Mouse (Mus musculus) gonadal fat pad, adult 2 months (tissue): ENCODE data around the gene Yaf2. TPM values are rescaled to one million over a fixed set of nuclear protein-coding genes. Genes with fewer than 3 reads are reported as not detected.
"Not testable (repeated sequence)": the region's sequence is repeated elsewhere in the genome, so short reads cannot be mapped to it uniquely, and the experiment has no call there.

Experiments
- DNase-seq: peaks from one replicate; pipeline ENCODE4 v3.0.0-alpha.2; 2012; ENCODE audit warnings: low read depth
- polyA plus RNA-seq: library from polyadenylated mRNA; depleted of rRNA; stranded (reverse); fragments of >200 nt; gene quantifications from 2 replicates; pipeline ENCODE4 v1.2.3, GENCODE M21; 2012; rRNA removed

The Yaf2 gene
- polyA plus RNA-seq, 1 experiment, result 36.8 TPM

- DNase-seq, result no peak
Observed at GRCm38 (mm10) chr15:93253172-93253571, 83.6 kb downstream of the Yaf2 start.

GRCm38 (mm10) chr15:93252396-93252795 lies 84.3 kb downstream of the Yaf2 start:
- DNase-seq, result no peak

- no peak for DNase-seq
Observed at GRCm38 (mm10) chr15:93251553-93252250, 85.0 kb downstream of the Yaf2 start.

- DNase-seq, result no peak
Observed at GRCm38 (mm10) chr15:93243202-93243601, 93.5 kb downstream of the Yaf2 start.

GRCm38 (mm10) chr15:93236456-93236855 lies 100.3 kb downstream of the Yaf2 start:
- DNase-seq, result not testable (repeated sequence)

Other genes starting within 250 kb of the Yaf2 start
- gene Gxylt1, start 61.8 kb downstream of the Yaf2 start, polyA plus RNA-seq, result 3.7 and 5.0 TPM in 2 replicates
- gene Zcrb1, start 61.4 kb upstream of the Yaf2 start, polyA plus RNA-seq, result 26.8 and 38.6 TPM in 2 replicates
- 8.2 and 10.8 TPM in 2 replicates for gene Pphln1, start 61.4 kb upstream of the Yaf2 start, polyA plus RNA-seq